Mouse (Mus musculus) embryonic facial prominence, embryonic 12.5 days (tissue): ENCODE data around the gene Celf2. TPM values are rescaled to one million over a fixed set of nuclear protein-coding genes. Genes with fewer than 3 reads are reported as not detected.

Experiments used
- ATAC-seq: fragments of 200-750 bp; cut with Nextera tagmentation; 2 replicates; pipeline ENCODE4 v1.8.0; 2017; ENCODE audit not compliant: insufficient number of reproducible peaks, insufficient read depth, low FRiP score, low TSS enrichment
- H3K27ac ChIP-seq: fragments of 300-500 bp; sonication (generic); 2 replicates; pipeline ENCODE4 v1.5.1; 2016; ENCODE audit warnings: mild to moderate bottlenecking
- H3K27me3 ChIP-seq: fragments of 300-500 bp; sonication (generic); 2 replicates; pipeline ENCODE4 v1.6.1; 2016; ENCODE audit warnings: mild to moderate bottlenecking, moderate library complexity
- H3K36me3 ChIP-seq: fragments of 300-500 bp; sonication (generic); 2 replicates; pipeline ENCODE4 v1.6.1; 2016; ENCODE audit warnings: mild to moderate bottlenecking
- H3K4me1 ChIP-seq: fragments of 300-500 bp; sonication (generic); 2 replicates; pipeline ENCODE4 v1.6.1; 2016
- H3K4me2 ChIP-seq: fragments of 300-500 bp; sonication (generic); replicated peaks from 2 replicates; pipeline ENCODE4 v1.6.1; 2016; ENCODE audit warnings: mild to moderate bottlenecking, moderate library complexity
- H3K4me3 ChIP-seq: fragments of 300-500 bp; sonication (generic); 2 replicates; pipeline ENCODE4 v1.5.1; 2016; ENCODE audit warnings: mild to moderate bottlenecking
- H3K9ac ChIP-seq: fragments of 300-500 bp; sonication (generic); 2 replicates; pipeline ENCODE4 v1.6.1; 2016; ENCODE audit warnings: mild to moderate bottlenecking, moderate library complexity
- H3K9me3 ChIP-seq: fragments of 300-500 bp; sonication (generic); 2 replicates; pipeline ENCODE4 v1.6.1; 2016; ENCODE audit warnings: mild to moderate bottlenecking, moderate library complexity
- WGBS: fragments of 180-500 bp; shearing (Covaris S2); methylation state at CpG from one replicate; pipeline ENCODE4 v1.1.7; 2016; 5-methylcytosine and 5-hydroxymethylcytosine counted together
- polyA plus RNA-seq: library from polyadenylated mRNA; unstranded; fragments of >200 nt; fragmentation: Nextera tagmentation; extraction: Ambion mirVana; gene quantifications from 2 replicates; pipeline ENCODE4 v1.2.1, GENCODE M21; 2016

Celf2 gene
- polyA plus RNA-seq, 1 experiment from 2014 or later, result 56.8 TPM

DNA sequence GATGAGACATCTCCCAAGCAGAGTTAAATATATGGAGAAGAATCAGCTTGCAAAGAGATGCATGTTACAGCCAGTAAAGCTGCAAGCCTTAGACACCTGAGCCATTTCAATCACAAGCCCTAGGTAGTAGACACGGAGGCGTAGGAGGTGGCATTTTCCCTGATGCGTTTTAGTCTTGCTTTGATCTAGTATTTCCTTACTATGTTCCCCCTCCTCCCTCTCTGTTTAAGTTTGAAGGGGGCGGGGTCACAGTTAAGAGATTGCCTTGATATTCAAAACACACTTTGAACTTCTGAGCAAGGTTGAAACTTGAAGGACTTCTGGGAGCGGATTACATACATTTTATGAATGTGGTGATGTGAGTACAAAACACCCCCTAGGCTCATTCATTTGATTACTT, 887.3 kb downstream of the Celf2 start:
- no peak overlapping the region for H3K4me2 ChIP-seq
- WGBS, result 69% methylated on average over 5 of the region's 5 CpGs
- H3K9ac ChIP-seq, result no peak overlapping the region
- H3K27me3 ChIP-seq, result no peaks in the 10 kb centered on the region
- no peaks in the 10 kb centered on the region for H3K36me3 ChIP-seq
- H3K4me1 ChIP-seq, result no peaks in the 10 kb centered on the region
- no peak overlapping the region for H3K27ac ChIP-seq
- ATAC-seq, result no peak
- H3K4me3 ChIP-seq, result no peak overlapping the region
- no peaks in the 10 kb centered on the region for H3K9me3 ChIP-seq

DNA sequence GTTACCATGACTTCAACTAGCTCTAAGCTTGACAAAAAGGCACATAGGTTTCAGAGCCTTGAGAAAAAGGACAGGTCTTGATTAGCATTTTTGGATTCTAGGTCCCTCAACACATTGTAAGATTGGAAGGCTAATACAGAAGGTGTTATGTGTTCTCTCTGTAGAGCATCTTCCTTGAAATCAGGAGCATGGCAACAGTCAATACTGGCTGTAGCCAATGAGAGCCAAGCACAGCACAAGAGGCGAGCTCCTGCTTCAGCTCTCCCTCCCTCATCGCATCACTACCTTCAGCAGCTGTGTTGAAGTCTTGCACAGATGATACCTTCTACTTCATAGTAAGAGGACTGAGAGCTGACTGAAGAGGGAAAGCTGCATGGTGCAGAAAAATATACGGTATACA, 890.5 kb downstream of the Celf2 start:
- Histone ChIP-seq H3K9me3 (no peaks in the 10 kb centered on the region), H3K27ac (no peak overlapping the region), H3K4me1 (no peaks in the 10 kb centered on the region), H3K36me3 (no peaks in the 10 kb centered on the region), H3K4me2 (no peak overlapping the region), H3K27me3 (no peaks in the 10 kb centered on the region), H3K4me3 (no peak overlapping the region), H3K9ac (no peak overlapping the region)
- WGBS, result 84% methylated on average over 3 of the region's 3 CpGs
- ATAC-seq, result no peak

DNA sequence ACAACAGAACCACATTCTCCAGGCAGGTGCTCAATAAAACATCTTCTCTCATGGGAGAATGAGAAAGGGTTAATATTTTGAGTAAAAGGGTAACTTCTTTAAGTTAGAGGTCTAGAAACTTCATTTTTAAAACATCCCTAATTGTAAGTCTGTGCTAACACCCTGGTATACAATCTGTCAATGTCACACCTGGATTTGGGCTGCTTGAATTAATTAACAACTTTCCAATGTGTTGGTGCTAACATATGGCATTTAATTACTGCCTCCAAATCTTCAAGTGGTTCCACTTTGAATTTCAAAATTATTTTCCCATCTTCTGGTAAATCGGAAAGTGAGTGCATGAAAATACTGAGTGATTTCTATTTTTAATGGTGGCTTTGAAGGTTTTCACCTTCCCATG, 890.9 kb downstream of the Celf2 start:
- no peak overlapping the region for H3K4me3 ChIP-seq
- H3K4me2 ChIP-seq, result no peak overlapping the region
- no peaks in the 10 kb centered on the region for H3K36me3 ChIP-seq
- no peak for ATAC-seq
- H3K9me3 ChIP-seq, result no peaks in the 10 kb centered on the region
- no peak overlapping the region for H3K27ac ChIP-seq
- no peak overlapping the region for H3K9ac ChIP-seq
- 92% methylated on average over 1 of the region's 1 CpGs for WGBS
- H3K4me1 ChIP-seq, result no peaks in the 10 kb centered on the region
- no peaks in the 10 kb centered on the region for H3K27me3 ChIP-seq

GRCm38 (mm10) chr2:6604347-6604746, 905.0 kb downstream of the Celf2 start:
- ATAC-seq, result no peak
- WGBS, result 88% methylated on average over 2 of the region's 2 CpGs
- Histone ChIP-seq H3K27ac (no peak overlapping the region), H3K4me1 (no peaks in the 10 kb centered on the region), H3K9me3 (no peaks in the 10 kb centered on the region), H3K4me3 (no peak overlapping the region), H3K9ac (no peak overlapping the region), H3K27me3 (no peaks in the 10 kb centered on the region), H3K4me2 (no peak overlapping the region), H3K36me3 (no peaks in the 10 kb centered on the region)

DNA sequence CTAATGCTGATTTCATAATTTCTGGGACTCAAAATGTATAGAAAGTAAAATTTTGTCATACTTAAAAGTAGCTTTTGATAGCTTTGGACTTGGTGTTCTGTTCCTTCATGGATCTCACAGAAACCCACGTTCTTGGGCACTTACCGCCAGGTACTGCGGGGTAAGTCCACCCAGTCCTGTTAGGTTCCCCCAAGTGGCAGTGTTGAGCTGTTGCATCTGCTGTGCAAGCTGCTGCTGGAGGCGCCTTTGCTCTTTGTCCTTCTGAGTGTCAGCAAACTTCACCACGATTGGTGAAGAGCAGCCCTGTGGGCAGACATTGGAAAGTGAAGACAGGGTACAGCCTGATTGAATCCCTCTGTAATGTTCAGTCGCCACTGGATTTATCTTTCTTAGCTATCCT, 905.5 kb downstream of the Celf2 start:
- no peaks in the 10 kb centered on the region for H3K27me3 ChIP-seq
- no peak overlapping the region for H3K9ac ChIP-seq
- no peaks in the 10 kb centered on the region for H3K36me3 ChIP-seq
- no peak overlapping the region for H3K4me2 ChIP-seq
- H3K27ac ChIP-seq, result no peak overlapping the region
- H3K4me3 ChIP-seq, result no peak overlapping the region
- ATAC-seq, result no peak
- WGBS, result 74% methylated on average over 6 of the region's 6 CpGs
- no peaks in the 10 kb centered on the region for H3K4me1 ChIP-seq
- H3K9me3 ChIP-seq, result no peaks in the 10 kb centered on the region

DNA sequence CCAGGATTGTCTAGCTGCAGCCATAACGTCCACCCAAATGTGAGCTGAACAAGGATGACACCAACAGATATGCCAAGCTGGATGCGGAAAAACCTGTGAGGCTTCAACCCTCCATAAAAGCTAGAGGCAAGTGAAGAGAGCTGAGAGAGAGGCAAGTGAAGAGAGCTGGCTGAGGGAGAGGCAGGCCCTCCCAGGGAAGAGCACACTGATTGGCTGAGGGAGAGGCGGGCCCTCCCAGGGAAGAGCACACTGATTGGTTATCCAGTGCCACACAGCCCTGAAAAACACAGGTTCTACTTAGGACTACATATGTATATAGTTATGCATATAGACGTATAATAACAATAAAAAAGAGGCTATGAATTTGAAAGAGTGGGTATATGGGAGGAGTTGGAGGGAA, 907.2 kb downstream of the Celf2 start:
- Histone ChIP-seq H3K4me2 (no peak overlapping the region), H3K4me3 (no peak overlapping the region), H3K36me3 (no peaks in the 10 kb centered on the region), H3K4me1 (no peaks in the 10 kb centered on the region), H3K27ac (no peak overlapping the region), H3K27me3 (no peaks in the 10 kb centered on the region), H3K9ac (no peak overlapping the region), H3K9me3 (no peaks in the 10 kb centered on the region)
- no peak for ATAC-seq
- WGBS, result 79% methylated on average over 4 of the region's 4 CpGs

- Histone ChIP-seq H3K27me3 (no peaks in the 10 kb centered on the region), H3K4me2 (no peak overlapping the region), H3K4me1 (no peaks in the 10 kb centered on the region; the same call in 1 of the 2 replicates), H3K4me3 (no peak overlapping the region), H3K36me3 (no peaks in the 10 kb centered on the region), H3K9ac (no peak overlapping the region), H3K27ac (no peak overlapping the region), H3K9me3 (no peaks in the 10 kb centered on the region)
- 91% methylated on average over 1 of the region's 1 CpGs for WGBS
- no peak for ATAC-seq
These were observed 910.5 kb downstream of the Celf2 start for GRCm38 (mm10) chr2:6598879-6599167.

- Histone ChIP-seq H3K27ac (no peak overlapping the region), H3K27me3 (no peaks in the 10 kb centered on the region), H3K9ac (no peak overlapping the region), H3K36me3 (no peaks in the 10 kb centered on the region), H3K4me2 (no peak overlapping the region), H3K4me1 (no peaks in the 10 kb centered on the region; the same call in 1 of the 2 replicates), H3K4me3 (no peak overlapping the region), H3K9me3 (no peaks in the 10 kb centered on the region)
- 78% methylated on average over 8 of the region's 8 CpGs for WGBS
- ATAC-seq, result no peak
These were observed 911.1 kb downstream of the Celf2 start for GRCm38 (mm10) chr2:6598124-6598878.

GRCm38 (mm10) chr2:6594736-6595135, 914.6 kb downstream of the Celf2 start:
- WGBS, result 28% methylated on average over 1 of the region's 1 CpGs
- H3K4me1 ChIP-seq, result no peaks in the 10 kb centered on the region; the same call in 1 of the 2 replicates
- no peak overlapping the region for H3K9ac ChIP-seq
- no peaks in the 10 kb centered on the region for H3K36me3 ChIP-seq
- no peaks in the 10 kb centered on the region for H3K9me3 ChIP-seq
- no peak overlapping the region for H3K4me2 ChIP-seq
- H3K27ac ChIP-seq, result no peak overlapping the region
- H3K27me3 ChIP-seq, result no peaks in the 10 kb centered on the region
- no peak for ATAC-seq
- no peak overlapping the region for H3K4me3 ChIP-seq

DNA sequence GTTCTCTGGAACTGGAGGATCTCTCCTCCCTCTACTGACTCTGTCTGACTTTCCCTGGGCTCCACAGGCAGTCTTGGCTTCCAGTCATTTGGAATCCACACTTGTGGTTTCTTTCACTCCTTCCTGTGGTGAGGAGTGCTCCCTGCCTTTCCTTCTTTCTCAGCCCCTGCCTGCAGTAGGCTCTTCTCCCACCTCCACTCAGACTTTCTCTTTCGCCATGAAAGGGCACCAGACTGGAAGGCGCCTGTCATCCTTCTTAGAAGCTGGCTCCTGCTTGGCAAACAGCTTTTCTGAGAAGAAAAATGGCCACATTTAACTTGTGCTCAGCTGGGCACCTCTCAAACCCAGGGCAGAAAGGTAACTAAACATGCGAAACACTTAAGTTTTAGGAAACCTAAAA, 915.2 kb downstream of the Celf2 start:
- Histone ChIP-seq H3K4me1 (no peaks in the 10 kb centered on the region; the same call in 1 of the 2 replicates), H3K27me3 (no peaks in the 10 kb centered on the region), H3K27ac (no peak overlapping the region), H3K9ac (no peak overlapping the region), H3K36me3 (no peaks in the 10 kb centered on the region), H3K4me2 (no peak overlapping the region), H3K9me3 (no peaks in the 10 kb centered on the region), H3K4me3 (no peak overlapping the region)
- WGBS, result 67% methylated on average over 3 of the region's 3 CpGs
- ATAC-seq, result no peak

DNA sequence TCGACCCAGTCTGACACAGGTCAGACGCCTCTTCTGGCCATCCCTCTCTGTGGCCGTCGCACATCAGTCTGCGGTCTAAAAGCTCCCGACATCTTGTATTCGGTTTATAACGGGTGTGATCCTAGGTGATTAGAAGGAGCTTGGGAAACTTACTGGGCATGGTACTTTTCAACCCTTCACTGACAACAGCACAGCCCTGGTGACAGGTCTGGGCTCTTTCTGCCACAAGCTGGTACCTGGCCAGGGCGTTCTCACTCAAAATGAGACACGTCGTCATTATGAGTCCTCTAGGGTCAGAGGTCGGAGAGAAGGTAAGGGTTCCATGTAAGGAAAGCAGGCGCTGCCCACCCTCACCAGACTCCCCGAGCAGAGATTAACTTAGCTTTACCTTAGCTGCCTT, 915.6 kb downstream of the Celf2 start:
- Histone ChIP-seq H3K27ac (no peak overlapping the region), H3K27me3 (no peaks in the 10 kb centered on the region), H3K36me3 (no peaks in the 10 kb centered on the region), H3K4me3 (no peak overlapping the region), H3K4me2 (no peak overlapping the region), H3K9me3 (no peaks in the 10 kb centered on the region), H3K9ac (no peak overlapping the region), H3K4me1 (no peaks in the 10 kb centered on the region; the same call in 1 of the 2 replicates)
- ATAC-seq, result no peak
- 75% methylated on average over 14 of the region's 14 CpGs for WGBS

GRCm38 (mm10) chr2:6586122-6586681, 923.2 kb downstream of the Celf2 start:
- Histone ChIP-seq H3K4me3 (no peak overlapping the region), H3K9ac (no peak overlapping the region), H3K27me3 (no peaks in the 10 kb centered on the region), H3K36me3 (no peaks in the 10 kb centered on the region), H3K4me1 (no peaks in the 10 kb centered on the region), H3K4me2 (no peak overlapping the region), H3K27ac (no peak overlapping the region), H3K9me3 (no peaks in the 10 kb centered on the region)
- no peak for ATAC-seq
- WGBS, result 85% methylated on average over 10 of the region's 10 CpGs
